Mouse (Mus musculus) brain, embryonic 18.5 days (tissue): ENCODE results near the gene Olfr1389.
"Not testable (repeated sequence)": the region's sequence is repeated elsewhere in the genome, so short reads cannot be mapped to it uniquely, and the experiment has no call there.

Experiments
- DNase-seq: peaks from one replicate; pipeline ENCODE4 v3.0.0-alpha.2; 2012; ENCODE audit warnings: low read depth, low spot score

The Olfr1389 gene

GRCm38 (mm10) chr11:49422767-49423166 lies at the start of gene Olfr1389:
Gene Olfr1389, plus strand, starts transcription at chr11:49423067.
- no peak for DNase-seq

GRCm38 (mm10) chr11:49383133-49383532 lies 39.7 kb upstream of the Olfr1389 start:
- DNase-seq = no peak

- not testable (repeated sequence) for DNase-seq
Observed at GRCm38 (mm10) chr11:49386118-49386517, 36.7 kb upstream of the Olfr1389 start.

GRCm38 (mm10) chr11:49392707-49393106 lies 30.2 kb upstream of the Olfr1389 start:
- not testable (repeated sequence) for DNase-seq

GRCm38 (mm10) chr11:49406784-49407183 lies 16.1 kb upstream of the Olfr1389 start:
- no peak for DNase-seq

GRCm38 (mm10) chr11:49410540-49410939 lies 12.3 kb upstream of the Olfr1389 start:
- DNase-seq = no peak

GRCm38 (mm10) chr11:49425257-49425927 lies 2.5 kb downstream of the Olfr1389 start:
- no peak for DNase-seq

GRCm38 (mm10) chr11:49429641-49430040 lies 6.8 kb downstream of the Olfr1389 start:
- DNase-seq = no peak

- DNase-seq = no peak
Observed at GRCm38 (mm10) chr11:49436411-49436810, 13.5 kb downstream of the Olfr1389 start, which contains the start of gene Olfr1388. Gene Olfr1388, plus strand, starts transcription at chr11:49436624.

- no peak for DNase-seq
Observed at GRCm38 (mm10) chr11:49455043-49455442, 32.2 kb downstream of the Olfr1389 start, which contains the start of gene Olfr1387. Gene Olfr1387, plus strand, starts transcription at chr11:49455343.

- DNase-seq = not testable (repeated sequence)
Observed at GRCm38 (mm10) chr11:49464746-49465145, 41.9 kb downstream of the Olfr1389 start, which contains the start of gene Olfr1386. Gene Olfr1386, plus strand, starts transcription at chr11:49465046.
